In genomic region chr13:30548835-30549234, GRCm38 (mm10) we compare ENCODE assay signal across 9 mouse cellular contexts. TPM values are rescaled to one million over a fixed set of nuclear protein-coding genes. Genes with fewer than 3 reads are reported as not detected.
DNase-seq lines count a peak whose midpoint lies in the region; ATAC-seq lines count a peak whose summit lies in the region.
"Had no signal": no experiment of that assay in that cellular context is flagged by ENCODE, and none has a peak within 500 bp of the region (broad histone marks: within the 10 kb centered on the region; RNA-seq: fewer than 3 reads in every experiment).

No protein-coding gene starts in this region.

- peak; percentile 90 for DNase-seq in A20 (ENCODE audit: low read depth, low spot score)
- DNase-seq in MN1 (ENCODE audit: low spot score): peak; percentile 78
- DNase-seq in cerebellum, adult 8-10 months: peak; percentile 62
- peak; percentile 87 for DNase-seq in gastrocnemius, postnatal 10 days
- peak; percentile 89 to 92 for DNase-seq in kidney, postnatal 36 days
- peak; percentile 94 for DNase-seq in retina, embryonic 14.5 days (ENCODE audit: low spot score)
- peak; percentile 59 to 72 for DNase-seq in thymus, postnatal 36 days

- no peaks in the 10 kb centered on the region for H3K36me3 ChIP-seq in liver, embryonic 16.5 days (ENCODE audit: control insufficient read depth, insufficient read depth)
- H3K36me3 ChIP-seq: limb, embryonic 13.5 days had no signal

- no peak overlapping the region for H3K27ac ChIP-seq in liver, embryonic 16.5 days (ENCODE audit: low read length)
- H3K27ac ChIP-seq: limb, embryonic 13.5 days had no signal

- WGBS in liver, embryonic 16.5 days (ENCODE audit: insufficient replicate concordance): 0% methylated on average over 2 of the region's 2 CpGs

- no peak overlapping the region; the same call in 1 of the 2 replicates for H3K4me2 ChIP-seq in liver, embryonic 16.5 days (ENCODE audit: low read depth, low read length)
- H3K4me2 ChIP-seq: limb, embryonic 13.5 days had no signal

- H3K4me3 ChIP-seq in liver, embryonic 16.5 days (ENCODE audit: low read depth, low read length): no peak overlapping the region
- H3K4me3 ChIP-seq: limb, embryonic 13.5 days had no signal

- no peaks in the 10 kb centered on the region for H3K9me3 ChIP-seq in liver, embryonic 16.5 days (replicated peaks; ENCODE audit: control insufficient read depth, low read length)
- H3K9me3 ChIP-seq: limb, embryonic 13.5 days had no signal

- H3K4me1 ChIP-seq in liver, embryonic 16.5 days (ENCODE audit: control insufficient read depth, low read depth, low read length): peaks cover 5% of the 10 kb centered on the region

- H3K9ac ChIP-seq in liver, embryonic 16.5 days (ENCODE audit: low read depth, low read length): no peak overlapping the region
- H3K9ac ChIP-seq: limb, embryonic 13.5 days had no signal

- no peaks in the 10 kb centered on the region; the same call in 1 of the 2 replicates for H3K27me3 ChIP-seq in liver, embryonic 16.5 days (ENCODE audit: control insufficient read depth, insufficient read depth, low read depth, low read length)
- H3K27me3 ChIP-seq: limb, embryonic 13.5 days had no signal

- ATAC-seq in liver, embryonic 16.5 days (ENCODE audit: low read depth): peak; percentile 27

RNA-seq across cellular contexts. Expression of gene Uqcrfs1, which starts 3.7 kb away (rescaled TPM):
- total RNA-seq in gastrocnemius, postnatal 10 days (2021): 100 to 1,000 TPM; 344 to 438 TPM
- polyA plus RNA-seq in liver, embryonic 16.5 days (2015; fragmentation: Nextera tagmentation; extraction: Ambion mirVana): 170 and 171 TPM in 2 replicates
